Mouse (Mus musculus) brain, embryonic 14.5 days (tissue): Measurements from ENCODE around the gene 5730409E04Rik.

Experiments
- CTCF ChIP-seq: fragments of 200-500 bp; IDR thresholded peaks from 2 replicates; pipeline ENCODE4 v1.5.1; 2012; ENCODE audit warnings: inconsistent platforms, mild to moderate bottlenecking, moderate library complexity, borderline replicate concordance; ENCODE audit not compliant: insufficient read depth, insufficient read length; ENCODE audit errors: extremely low read depth
- POLR2A ChIP-seq: fragments of 200-500 bp; IDR thresholded peaks from 2 replicates; pipeline ENCODE4 v1.6.1; 2012; ENCODE audit warnings: mild to moderate bottlenecking, inconsistent platforms, borderline replicate concordance; ENCODE audit not compliant: poor library complexity, insufficient read depth, insufficient read length, severe bottlenecking; ENCODE audit errors: extremely low read depth

- TF ChIP-seq CTCF (no peak), POLR2A (no peak)
These were observed 51.6 kb downstream of the 5730409E04Rik start for GRCm38 (mm10) chr4:126661249-126661648.
